Mouse (Mus musculus) forebrain, embryonic 15.5 days (tissue): ENCODE measurements around the gene Kctd18. TPM values are rescaled to one million over a fixed set of nuclear protein-coding genes. Genes with fewer than 3 reads are reported as not detected.
"Not testable (repeated sequence)": the region's sequence is repeated elsewhere in the genome, so short reads cannot be mapped to it uniquely, and the experiment has no call there.

Experiments
- ATAC-seq: fragments of 200-750 bp; cut with Nextera tagmentation; replicated peaks from 2 replicates; pipeline ENCODE4 v1.8.0; 2017; ENCODE audit warnings: mild to moderate bottlenecking, moderate TSS enrichment, moderate library complexity
- H3K27ac ChIP-seq: fragments of 300-500 bp; sonication (generic); replicated peaks from 2 replicates; pipeline ENCODE4 v1.5.1; 2015; ENCODE audit warnings: mild to moderate bottlenecking, inconsistent platforms
- H3K27me3 ChIP-seq: fragments of 300-500 bp; sonication (generic); 2 replicates; pipeline ENCODE4 v1.6.1; 2015; ENCODE audit warnings: inconsistent platforms
- H3K36me3 ChIP-seq: fragments of 300-500 bp; sonication (generic); 2 replicates; pipeline ENCODE4 v1.6.1; 2015; ENCODE audit warnings: mild to moderate bottlenecking, inconsistent platforms
- H3K4me1 ChIP-seq: fragments of 300-500 bp; sonication (generic); 2 replicates; pipeline ENCODE4 v1.6.1; 2015; ENCODE audit warnings: inconsistent platforms
- H3K4me2 ChIP-seq: fragments of 300-500 bp; sonication (generic); replicated peaks from 2 replicates; pipeline ENCODE4 v1.6.1; 2015; ENCODE audit warnings: mild to moderate bottlenecking, inconsistent platforms
- H3K4me3 ChIP-seq: fragments of 300-500 bp; sonication (generic); 2 replicates; pipeline ENCODE4 v1.5.1; 2015; ENCODE audit warnings: mild to moderate bottlenecking, inconsistent platforms
- H3K9ac ChIP-seq: fragments of 300-500 bp; sonication (generic); replicated peaks from 2 replicates; pipeline ENCODE4 v1.6.1; 2015; ENCODE audit warnings: mild to moderate bottlenecking, inconsistent platforms
- H3K9me3 ChIP-seq: fragments of 300-500 bp; sonication (generic); 2 replicates; pipeline ENCODE4 v1.6.1; 2016; ENCODE audit warnings: inconsistent platforms
- WGBS: fragments of 180-500 bp; shearing (Covaris S2); methylation state at CpG from one replicate; pipeline ENCODE4 v1.1.7; 2015; ENCODE audit warnings: mixed read lengths; 5-methylcytosine and 5-hydroxymethylcytosine counted together
- polyA plus RNA-seq: library from polyadenylated mRNA; unstranded; fragments of >200 nt; fragmentation: Nextera tagmentation; extraction: Ambion mirVana; gene quantifications from 2 replicates; pipeline ENCODE4 v1.2.1, GENCODE M21; 2015

The Kctd18 gene
- polyA plus RNA-seq, 1 experiment from 2014 or later: 30.0 TPM

- no peak overlapping the region for H3K4me3 ChIP-seq
- no peak overlapping the region for H3K9ac ChIP-seq
- ATAC-seq: peak; percentile 67
- H3K9me3 ChIP-seq: no peaks in the 10 kb centered on the region
- H3K4me2 ChIP-seq: no peak overlapping the region
- WGBS: 57% methylated on average over 10 of the region's 10 CpGs
- H3K27me3 ChIP-seq: no peaks in the 10 kb centered on the region
- no peak overlapping the region for H3K27ac ChIP-seq
- no peaks in the 10 kb centered on the region for H3K36me3 ChIP-seq
- H3K4me1 ChIP-seq: peaks cover 9% of the 10 kb centered on the region
Measured at GRCm38 (mm10) chr1:58031160-58031769, 12.5 kb upstream of the Kctd18 start.

GRCm38 (mm10) chr1:58030156-58030871 lies 11.6 kb upstream of the Kctd18 start:
- 37% methylated on average over 13 of the region's 13 CpGs for WGBS
- Histone ChIP-seq H3K4me1 (peaks cover 9% of the 10 kb centered on the region), H3K36me3 (no peaks in the 10 kb centered on the region), H3K4me3 (no peak overlapping the region), H3K4me2 (peak overlapping the region; percentile 20), H3K27ac (0 out of 2 replicates have a peak overlapping the region, but pooled peaks have one; percentile 3), H3K9me3 (no peaks in the 10 kb centered on the region), H3K27me3 (no peaks in the 10 kb centered on the region), H3K9ac (no peak overlapping the region)
- peak; percentile 60 for ATAC-seq

GRCm38 (mm10) chr1:58029636-58030117 lies 10.9 kb upstream of the Kctd18 start, which contains the start of gene Aox1:
Aox1 (plus strand) TSS chr1:58029931.
- peaks cover under 1% of the 10 kb centered on the region; the same call in 1 of the 2 replicates for H3K36me3 ChIP-seq
- H3K9ac ChIP-seq: no peak within 1 kb of the TSS
- WGBS: 13% methylated on average over 12 of the region's 12 CpGs
- peaks cover 9% of the 10 kb centered on the region for H3K4me1 ChIP-seq
- H3K4me2 ChIP-seq: peak within 1 kb of the TSS; percentile 20
- H3K27me3 ChIP-seq: no peaks in the 10 kb centered on the region
- ATAC-seq: 0 out of 2 replicates have a peak, but pooled peaks have one; percentile 42
- H3K27ac ChIP-seq: 0 out of 2 replicates have a peak within 1 kb of the TSS, but pooled peaks have one; percentile 3
- H3K9me3 ChIP-seq: no peaks in the 10 kb centered on the region
- H3K4me3 ChIP-seq: no peak within 1 kb of the TSS

DNA sequence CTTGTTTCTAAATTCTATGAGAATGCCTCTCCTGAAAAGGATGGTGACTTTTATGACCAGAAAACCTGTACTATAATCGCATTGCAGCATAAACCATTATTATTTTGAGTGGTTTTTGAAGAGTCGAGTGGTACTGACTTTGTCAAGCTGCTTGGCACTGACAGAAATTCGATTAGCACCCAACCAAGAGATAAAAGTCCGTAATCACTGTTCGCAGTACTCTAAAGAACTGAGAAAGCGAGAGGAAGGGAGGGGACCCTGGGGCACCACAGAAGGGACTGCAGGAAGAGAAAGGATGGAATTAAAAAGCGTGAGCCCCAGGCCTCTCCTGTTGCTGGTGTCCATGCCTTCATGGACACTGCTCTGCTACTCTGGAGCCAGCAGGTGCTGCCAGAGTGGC lies 9.0 kb upstream of the Kctd18 start:
- WGBS: 85% methylated on average over 7 of the region's 7 CpGs
- H3K9me3 ChIP-seq: no peaks in the 10 kb centered on the region
- no peaks in the 10 kb centered on the region for H3K27me3 ChIP-seq
- no peak overlapping the region for H3K4me2 ChIP-seq
- H3K36me3 ChIP-seq: peaks cover 4% of the 10 kb centered on the region
- H3K9ac ChIP-seq: no peak overlapping the region
- no peak overlapping the region for H3K27ac ChIP-seq
- no peak overlapping the region for H3K4me3 ChIP-seq
- no peak for ATAC-seq
- peaks cover 9% of the 10 kb centered on the region for H3K4me1 ChIP-seq

- H3K4me2 ChIP-seq, ATAC-seq, H3K4me3 ChIP-seq, H3K4me1 ChIP-seq, H3K9me3 ChIP-seq, H3K27me3 ChIP-seq, H3K9ac ChIP-seq, H3K36me3 ChIP-seq, H3K27ac ChIP-seq: not testable (repeated sequence)
- WGBS: 92% methylated on average over 7 of the region's 7 CpGs
Measured at GRCm38 (mm10) chr1:58006388-58006787, 12.4 kb downstream of the Kctd18 start.

GRCm38 (mm10) chr1:57998146-57998545 lies 20.6 kb downstream of the Kctd18 start:
- H3K36me3 ChIP-seq: 0 out of 2 replicates have a peak, but pooled peaks cover 4% of the 10 kb centered on the region
- no peak overlapping the region for H3K4me3 ChIP-seq
- no peak overlapping the region; the same call in 1 of the 2 replicates for H3K4me2 ChIP-seq
- H3K9me3 ChIP-seq: no peaks in the 10 kb centered on the region
- no peak overlapping the region for H3K9ac ChIP-seq
- no peaks in the 10 kb centered on the region for H3K27me3 ChIP-seq
- H3K4me1 ChIP-seq: peaks cover 21% of the 10 kb centered on the region
- H3K27ac ChIP-seq: no peak overlapping the region
- no peak for ATAC-seq
- WGBS: 72% methylated on average over 3 of the region's 3 CpGs

DNA sequence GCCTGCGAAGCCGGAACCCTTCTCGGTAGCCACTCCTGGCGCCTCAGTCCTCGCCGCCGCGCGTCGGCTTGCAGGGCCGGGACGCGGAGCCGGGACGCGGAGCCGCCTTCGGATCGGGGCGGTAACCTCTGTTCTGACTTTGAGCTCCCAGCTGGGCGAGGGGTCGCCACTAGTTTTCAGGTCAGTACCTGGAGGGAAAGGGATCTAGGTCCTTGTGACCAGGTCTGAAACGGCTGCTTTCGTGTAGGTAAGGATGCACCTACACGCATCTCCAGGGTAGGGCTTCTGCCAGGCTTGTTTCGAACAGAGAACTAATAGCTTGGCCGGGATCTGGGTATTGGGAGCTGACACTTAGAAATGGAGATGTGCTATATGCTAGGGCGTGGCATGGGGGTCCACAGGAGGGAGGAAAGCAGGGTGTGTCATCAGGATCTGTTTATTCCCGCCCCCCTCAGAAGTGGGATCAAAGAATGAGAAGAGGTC lies 22.6 kb downstream of the Kctd18 start:
- WGBS: under 1% methylated on average over 29 of the region's 29 CpGs
- Histone ChIP-seq H3K4me1 (peaks cover 21% of the 10 kb centered on the region), H3K4me2 (peak overlapping the region; percentile 80), H3K9ac (peak overlapping the region; percentile 57), H3K27me3 (no peaks in the 10 kb centered on the region), H3K27ac (peak overlapping the region; percentile 95), H3K9me3 (no peaks in the 10 kb centered on the region), H3K4me3 (peak overlapping the region; percentile 82), H3K36me3 (no peaks in the 10 kb centered on the region)
- no peak; the same call in 1 of the 2 replicates for ATAC-seq

DNA sequence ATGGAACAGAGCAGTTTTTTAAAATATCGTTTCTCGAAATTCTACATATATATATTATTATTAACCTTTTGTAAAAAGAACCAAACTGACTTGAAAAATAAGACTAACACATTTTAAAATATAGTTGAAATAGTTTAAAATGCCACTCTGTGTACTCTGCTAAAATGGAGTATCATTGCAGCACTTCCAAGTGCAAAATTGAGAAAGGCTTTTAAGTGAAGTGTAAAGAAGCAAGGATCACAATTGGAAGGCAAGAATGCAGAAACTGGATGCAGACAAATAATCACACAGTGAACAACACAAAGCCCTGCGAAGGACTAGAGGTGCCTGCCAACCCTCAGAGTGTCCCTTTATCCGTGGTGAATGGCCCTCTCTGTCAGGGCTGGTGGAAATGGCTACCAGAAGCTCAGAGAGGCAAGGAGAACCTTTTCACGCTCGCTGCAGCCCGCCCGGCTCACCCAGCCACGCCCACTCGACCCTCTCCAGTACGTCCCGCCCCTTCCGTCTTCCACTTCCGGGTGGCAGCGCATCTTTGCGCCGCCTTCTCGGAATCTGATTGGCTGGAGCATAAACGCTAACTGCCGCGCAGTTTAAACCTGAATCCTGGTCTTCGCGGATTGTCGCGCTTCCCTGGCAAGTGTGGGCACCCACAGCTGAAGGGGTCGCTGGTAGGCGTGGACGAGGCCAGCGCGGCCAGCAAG lies 23.2 kb downstream of the Kctd18 start, which contains the start of gene Sgo2a:
Sgo2a (plus strand) TSS at position 540 of the 701 bp plus-strand sequence.
- 7% methylated on average over 30 of the region's 30 CpGs for WGBS
- H3K27ac ChIP-seq: peak within 1 kb of the TSS; percentile 95

DNA sequence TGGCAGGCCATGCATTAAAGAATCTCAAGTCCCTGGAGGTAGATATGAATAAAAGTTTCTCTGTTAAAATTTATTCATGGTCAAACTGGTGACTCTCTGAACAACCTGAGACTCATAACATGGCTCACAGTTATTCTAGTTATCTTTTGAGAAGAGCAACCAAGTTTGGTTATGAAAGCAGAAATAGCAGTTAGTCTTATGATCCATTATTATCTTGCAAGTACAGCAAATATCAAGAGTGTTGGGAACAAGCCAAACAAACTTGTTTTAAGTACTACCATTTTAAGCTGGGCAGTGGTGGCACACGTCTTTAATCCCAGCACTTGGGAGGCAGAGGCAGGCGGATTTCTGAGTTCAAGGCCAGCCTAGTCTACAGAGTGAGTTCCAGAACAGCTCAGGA lies 27.5 kb downstream of the Kctd18 start:
- H3K27ac ChIP-seq: no peak overlapping the region
- no peak for ATAC-seq
- 86% methylated on average over 2 of the region's 2 CpGs for WGBS
- H3K36me3 ChIP-seq: no peaks in the 10 kb centered on the region
- H3K9ac ChIP-seq: no peak overlapping the region
- H3K27me3 ChIP-seq: no peaks in the 10 kb centered on the region
- H3K9me3 ChIP-seq: no peaks in the 10 kb centered on the region
- H3K4me1 ChIP-seq: peaks cover 2% of the 10 kb centered on the region
- no peak overlapping the region for H3K4me3 ChIP-seq
- H3K4me2 ChIP-seq: no peak overlapping the region

More for the DNA sequence above, 23.2 kb downstream of the Kctd18 start, which contains the start of gene Sgo2a:
- peaks cover 21% of the 10 kb centered on the region for H3K4me1 ChIP-seq
- H3K36me3 ChIP-seq: no peaks in the 10 kb centered on the region
- ATAC-seq: peak; percentile 99
- H3K9me3 ChIP-seq: no peaks in the 10 kb centered on the region
- H3K4me2 ChIP-seq: peak within 1 kb of the TSS; percentile 80
- peak within 1 kb of the TSS; percentile 82 for H3K4me3 ChIP-seq
- peak within 1 kb of the TSS; percentile 67 for H3K9ac ChIP-seq
- no peaks in the 10 kb centered on the region for H3K27me3 ChIP-seq

DNA sequence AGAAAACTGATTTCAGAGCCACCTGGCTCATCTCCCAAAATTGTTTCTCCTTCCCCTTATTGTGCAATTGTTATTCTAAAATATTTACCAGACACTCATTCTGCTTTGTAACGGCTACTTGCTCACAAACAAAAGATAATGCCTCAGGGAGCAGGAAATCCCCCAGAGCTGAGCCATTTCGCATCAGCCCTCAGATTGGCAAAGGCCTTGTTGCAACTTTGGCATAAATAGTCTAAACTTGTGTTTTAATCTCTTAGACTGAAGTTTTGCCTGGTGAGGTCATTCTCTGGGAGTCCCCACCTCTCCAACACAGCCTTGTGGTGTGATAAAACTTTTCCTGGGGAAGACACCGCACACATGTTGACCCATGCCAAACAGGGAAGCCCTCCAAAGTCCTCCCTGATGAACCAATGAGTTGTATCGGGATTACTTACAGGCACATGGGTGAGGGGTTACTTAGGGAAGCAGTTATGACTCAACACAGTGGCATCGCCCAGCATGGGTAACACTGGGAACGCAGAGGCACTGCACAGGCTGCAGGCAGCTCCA lies 29.6 kb downstream of the Kctd18 start:
- H3K4me3 ChIP-seq: no peak overlapping the region
- no peaks in the 10 kb centered on the region for H3K4me1 ChIP-seq
- no peaks in the 10 kb centered on the region for H3K9me3 ChIP-seq
- no peaks in the 10 kb centered on the region for H3K27me3 ChIP-seq
- 0 out of 2 replicates have a peak, but pooled peaks have one; percentile 19 for ATAC-seq
- no peak overlapping the region for H3K27ac ChIP-seq
- 33% methylated on average over 6 of the region's 6 CpGs for WGBS
- no peak overlapping the region for H3K4me2 ChIP-seq
- no peaks in the 10 kb centered on the region for H3K36me3 ChIP-seq
- no peak overlapping the region for H3K9ac ChIP-seq

DNA sequence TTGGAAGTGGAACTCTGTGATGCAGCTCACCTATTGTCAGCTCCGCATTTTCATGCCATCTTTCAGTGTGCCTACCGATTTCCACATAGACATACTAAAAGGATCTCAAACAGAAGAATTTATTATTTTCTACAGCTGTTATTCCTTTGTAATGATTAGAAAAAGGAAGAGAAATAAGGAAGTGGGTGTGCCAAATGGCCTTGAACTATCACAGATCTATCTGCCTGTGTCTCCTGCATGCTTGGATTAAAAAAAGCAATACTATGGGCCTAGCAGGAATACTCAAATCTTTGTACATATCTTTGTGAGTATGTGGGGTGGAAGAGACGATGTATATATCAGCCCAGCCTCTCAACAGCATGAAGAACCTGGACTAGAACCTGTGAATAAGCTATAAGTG lies 41.9 kb downstream of the Kctd18 start:
- Histone ChIP-seq H3K9ac (no peak overlapping the region), H3K27ac (no peak overlapping the region), H3K4me2 (no peak overlapping the region), H3K4me1 (no peaks in the 10 kb centered on the region), H3K36me3 (no peaks in the 10 kb centered on the region), H3K9me3 (no peaks in the 10 kb centered on the region), H3K4me3 (no peak overlapping the region), H3K27me3 (no peaks in the 10 kb centered on the region)
- WGBS: 93% methylated on average over 3 of the region's 3 CpGs
- ATAC-seq: no peak
